Mouse (Mus musculus): ENCODE results near the gene Dbndd2. TPM values are rescaled to one million over a fixed set of nuclear protein-coding genes. Genes with fewer than 3 reads are reported as not detected.

Gene Dbndd2
- polyA plus RNA-seq, 1 experiment from 2014 or later: 4.5 TPM

DNA sequence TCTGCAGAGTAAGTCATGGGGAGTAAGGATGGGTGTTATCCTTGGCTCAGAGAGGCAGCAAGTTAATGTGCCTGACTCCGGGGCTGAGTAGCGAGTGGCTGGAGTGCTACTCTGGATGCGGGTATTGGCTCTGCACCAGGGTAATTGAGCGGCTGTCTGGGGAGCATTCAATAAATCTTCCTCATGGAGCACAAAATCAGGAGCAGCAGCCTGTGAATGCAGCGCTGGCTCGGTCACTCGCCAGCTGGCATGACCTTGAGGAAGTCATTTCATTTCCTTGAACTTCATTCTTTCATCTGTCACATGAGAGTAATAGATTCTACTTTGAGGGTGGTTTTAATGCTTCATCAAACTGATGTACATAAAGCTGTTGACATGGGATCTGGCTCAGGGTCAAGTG, 14.6 kb downstream of the Dbndd2 start:
- no peak overlapping the region for H3K9ac ChIP-seq (ENCODE audit: low read length)
- H3K27me3 ChIP-seq (ENCODE audit: control insufficient read depth, insufficient read depth, low read length): no peaks in the 10 kb centered on the region
- WGBS: 77% methylated on average over 7 of the region's 7 CpGs
- DNase-seq (ENCODE audit: low spot score) (no peak), ATAC-seq (ENCODE audit: insufficient read depth, low FRiP score, low TSS enrichment) (no peak)
- peaks cover 8% of the 10 kb centered on the region for H3K4me1 ChIP-seq (ENCODE audit: control insufficient read depth, insufficient read depth, low read length)
- no peak overlapping the region for H3K4me2 ChIP-seq (ENCODE audit: low read depth)
- H3K9me3 ChIP-seq (ENCODE audit: control insufficient read depth, low read length): no peaks in the 10 kb centered on the region
- H3K4me3 ChIP-seq (ENCODE audit: low read depth, low read length): no peak overlapping the region
- no peak overlapping the region for H3K27ac ChIP-seq (ENCODE audit: low read depth, low read length)
- H3K36me3 ChIP-seq (ENCODE audit: control insufficient read depth, insufficient read depth, low read length): peaks cover 19% of the 10 kb centered on the region

DNA sequence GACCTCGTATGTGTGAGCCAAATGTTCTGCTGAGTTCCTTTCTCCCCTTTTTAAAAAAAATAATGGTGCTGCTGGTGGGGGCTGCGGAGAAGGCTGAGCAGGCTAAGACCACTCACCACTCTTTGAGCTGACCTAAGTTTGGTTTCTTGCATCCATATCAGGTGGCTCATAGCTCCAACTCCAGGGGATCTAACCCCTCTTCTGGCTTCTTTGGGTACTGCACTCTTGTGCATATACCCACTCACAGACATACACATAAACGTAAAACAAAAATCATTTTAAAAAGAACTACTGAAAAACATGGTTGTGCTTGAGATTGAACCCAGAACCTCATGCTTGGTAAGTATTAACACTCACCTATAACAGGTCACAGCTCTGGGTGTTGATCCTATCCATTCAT, 19.0 kb downstream of the Dbndd2 start:
- Histone ChIP-seq H3K4me1 (ENCODE audit: control insufficient read depth, insufficient read depth, low read length) (no peaks in the 10 kb centered on the region), H3K4me3 (ENCODE audit: low read depth, low read length) (no peak overlapping the region), H3K36me3 (ENCODE audit: control insufficient read depth, insufficient read depth, low read length) (peaks cover 22% of the 10 kb centered on the region), H3K4me2 (ENCODE audit: low read depth) (no peak overlapping the region), H3K9ac (ENCODE audit: low read length) (no peak overlapping the region), H3K9me3 (ENCODE audit: control insufficient read depth, low read length) (no peaks in the 10 kb centered on the region), H3K27me3 (ENCODE audit: control insufficient read depth, insufficient read depth, low read length) (no peaks in the 10 kb centered on the region), H3K27ac (ENCODE audit: low read depth, low read length) (no peak overlapping the region)
- 92% methylated on average over 3 of the region's 3 CpGs for WGBS
- DNase-seq (ENCODE audit: low spot score) (no peak), ATAC-seq (ENCODE audit: insufficient read depth, low FRiP score, low TSS enrichment) (no peak)

DNA sequence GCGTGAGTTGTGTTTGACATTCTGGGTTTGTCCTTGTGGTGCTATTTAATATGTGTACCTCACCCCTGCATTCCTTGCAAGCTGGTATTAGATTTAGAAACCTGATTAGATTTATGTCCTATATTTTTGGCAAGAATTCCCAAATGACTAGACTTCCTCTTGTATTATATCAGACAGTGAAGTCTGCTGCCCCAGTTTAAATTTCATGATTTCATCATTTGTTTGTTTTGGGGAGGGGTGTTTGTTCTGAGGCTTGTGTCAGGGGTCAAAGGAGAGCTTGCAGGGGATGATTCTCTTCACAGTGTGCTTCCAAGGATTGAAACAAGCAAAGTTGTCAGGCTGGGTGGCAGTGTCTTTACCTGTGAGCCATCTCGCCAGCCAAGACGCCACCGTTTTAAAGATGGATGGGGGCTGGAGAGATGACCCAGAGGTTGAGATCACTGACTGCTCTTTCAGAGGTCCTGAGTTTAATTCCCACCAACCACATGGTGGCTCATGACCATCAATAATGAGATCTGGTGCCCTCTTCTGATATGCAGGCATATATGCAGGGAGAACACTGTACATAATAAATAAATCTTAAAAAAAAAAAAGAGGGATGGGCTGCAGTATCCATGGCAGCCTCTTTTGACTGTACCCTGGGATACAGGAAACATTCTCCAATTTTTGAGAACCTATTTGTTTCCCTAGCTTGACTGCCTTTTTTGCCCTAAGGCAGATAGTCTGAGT, 19.9 kb downstream of the Dbndd2 start:
- Histone ChIP-seq H3K4me3 (ENCODE audit: low read depth, low read length) (no peak overlapping the region), H3K27me3 (ENCODE audit: control insufficient read depth, insufficient read depth, low read length) (no peaks in the 10 kb centered on the region), H3K9ac (ENCODE audit: low read length) (no peak overlapping the region), H3K27ac (ENCODE audit: low read depth, low read length) (no peak overlapping the region), H3K4me1 (ENCODE audit: control insufficient read depth, insufficient read depth, low read length) (no peaks in the 10 kb centered on the region), H3K4me2 (ENCODE audit: low read depth) (no peak overlapping the region), H3K36me3 (ENCODE audit: control insufficient read depth, insufficient read depth, low read length) (peaks cover 19% of the 10 kb centered on the region), H3K9me3 (ENCODE audit: control insufficient read depth, low read length) (no peaks in the 10 kb centered on the region)
- DNase-seq (ENCODE audit: low spot score) (no peak), ATAC-seq (ENCODE audit: insufficient read depth, low FRiP score, low TSS enrichment) (no peak)
- WGBS: 95% methylated on average over 4 of the region's 4 CpGs

DNA sequence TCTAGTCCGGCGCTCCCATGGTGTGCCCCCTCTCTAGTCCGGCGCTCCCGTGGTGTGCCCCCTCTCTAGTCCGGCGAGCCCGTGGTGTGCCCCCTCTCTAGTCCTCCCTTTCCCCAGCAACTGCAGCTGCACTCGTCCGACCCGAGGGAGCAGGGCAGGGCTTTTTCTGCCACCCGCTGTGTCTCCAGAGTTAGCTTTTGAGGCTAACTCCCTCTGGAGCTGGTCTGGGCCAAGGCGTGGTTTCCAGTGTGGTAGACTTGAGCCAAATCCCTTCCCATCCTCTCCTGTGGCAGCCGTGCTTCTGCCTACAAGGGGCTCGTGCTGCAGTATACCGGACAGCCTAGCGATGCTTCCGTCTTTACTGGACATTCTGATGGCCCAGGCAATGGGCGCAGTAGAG, 21.9 kb downstream of the Dbndd2 start:
- Histone ChIP-seq H3K9me3 (ENCODE audit: control insufficient read depth, low read length) (no peaks in the 10 kb centered on the region), H3K9ac (ENCODE audit: low read length) (no peak overlapping the region), H3K27me3 (ENCODE audit: control insufficient read depth, insufficient read depth, low read length) (no peaks in the 10 kb centered on the region), H3K27ac (ENCODE audit: low read depth, low read length) (no peak overlapping the region), H3K4me3 (ENCODE audit: low read depth, low read length) (no peak overlapping the region), H3K4me1 (ENCODE audit: control insufficient read depth, insufficient read depth, low read length) (no peaks in the 10 kb centered on the region), H3K36me3 (ENCODE audit: control insufficient read depth, insufficient read depth, low read length) (peaks cover 16% of the 10 kb centered on the region), H3K4me2 (ENCODE audit: low read depth) (no peak overlapping the region)
- ATAC-seq (ENCODE audit: insufficient read depth, low FRiP score, low TSS enrichment) (no peak), DNase-seq (ENCODE audit: low spot score) (no peak)
- WGBS: 82% methylated on average over 19 of the region's 19 CpGs

DNA sequence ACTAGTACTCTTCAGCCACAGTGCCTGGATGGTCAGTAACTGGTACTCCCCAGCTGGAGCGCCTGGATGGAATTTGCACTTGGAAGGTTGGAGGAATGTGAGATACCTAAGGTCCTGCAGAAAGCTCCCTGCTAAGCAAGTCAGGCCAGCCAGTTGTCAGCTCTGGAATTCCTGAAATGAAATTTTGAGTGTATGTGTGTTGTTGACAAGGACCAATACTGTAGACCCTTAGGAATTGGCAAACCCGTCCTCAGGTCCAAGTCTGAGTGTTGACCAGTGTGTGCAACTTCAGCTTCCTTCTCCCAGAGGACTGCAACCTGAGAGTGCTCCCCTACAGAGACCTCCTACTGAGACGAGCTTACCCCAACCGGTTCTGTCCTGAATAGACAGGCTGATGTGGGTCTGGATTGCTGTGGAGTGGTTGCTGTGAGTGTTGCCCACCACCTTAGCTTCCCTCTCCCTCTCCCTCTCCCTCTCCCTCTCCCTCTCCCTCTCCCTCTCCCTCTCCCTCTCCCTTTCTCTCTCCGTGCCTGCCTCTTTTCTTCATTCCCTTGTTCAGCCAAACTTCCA, 24.8 kb downstream of the Dbndd2 start:
- Histone ChIP-seq H3K9me3 (ENCODE audit: control insufficient read depth, low read length) (no peaks in the 10 kb centered on the region), H3K36me3 (ENCODE audit: control insufficient read depth, insufficient read depth, low read length) (peaks cover 3% of the 10 kb centered on the region; the same call in 1 of the 2 replicates), H3K4me3 (ENCODE audit: low read depth, low read length) (no peak overlapping the region), H3K27ac (ENCODE audit: low read depth, low read length) (no peak overlapping the region), H3K27me3 (ENCODE audit: control insufficient read depth, insufficient read depth, low read length) (no peaks in the 10 kb centered on the region), H3K9ac (ENCODE audit: low read length) (no peak overlapping the region), H3K4me2 (ENCODE audit: low read depth) (no peak overlapping the region), H3K4me1 (ENCODE audit: control insufficient read depth, insufficient read depth, low read length) (no peaks in the 10 kb centered on the region)
- no peak for ATAC-seq (ENCODE audit: insufficient read depth, low FRiP score, low TSS enrichment)
- DNase-seq (ENCODE audit: low spot score): no peak
- WGBS: 54% methylated on average over 4 of the region's 5 CpGs

DNA sequence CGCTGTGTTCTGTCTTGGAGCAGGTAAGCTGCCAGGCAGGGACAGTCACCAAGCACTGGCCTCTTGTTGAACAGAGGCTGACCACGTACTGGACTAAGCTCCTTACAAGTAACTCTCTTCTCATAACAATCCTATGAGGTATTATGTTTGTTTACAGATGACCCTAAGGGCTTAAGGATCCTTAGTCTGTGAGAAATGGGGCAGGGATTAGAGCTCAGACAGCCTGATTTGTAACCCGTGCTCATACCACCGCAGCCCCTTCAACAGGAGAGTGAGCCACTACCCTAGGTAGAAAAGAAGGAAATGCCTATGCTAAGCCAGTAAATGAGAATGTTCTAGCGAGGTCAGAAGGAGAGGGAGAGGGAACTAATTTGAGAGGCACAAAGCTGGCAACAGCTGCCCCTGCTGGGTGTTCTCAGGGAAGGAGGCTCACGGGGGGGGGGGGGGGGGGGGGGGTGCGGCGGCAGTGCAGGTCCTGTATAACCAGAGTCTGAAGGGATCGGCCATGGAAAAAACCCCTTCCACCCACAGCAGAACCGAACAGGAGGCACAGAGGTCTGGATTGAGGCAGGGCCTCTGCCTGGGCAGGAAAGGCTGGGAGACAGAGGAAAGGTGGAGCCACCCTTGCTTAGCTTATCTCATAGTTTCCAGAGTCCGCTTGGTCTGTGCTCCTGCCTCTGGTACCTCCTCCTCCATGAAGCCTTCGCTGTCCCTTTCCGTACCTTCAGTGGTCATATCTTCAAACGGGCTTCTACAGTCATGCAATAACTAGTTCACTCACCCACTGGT, 26.4 kb downstream of the Dbndd2 start:
- H3K27ac ChIP-seq (ENCODE audit: low read depth, low read length): no peak overlapping the region
- ATAC-seq (ENCODE audit: insufficient read depth, low FRiP score, low TSS enrichment) (no peak), DNase-seq (ENCODE audit: low spot score) (no peak)
- WGBS: 79% methylated on average over 11 of the region's 14 CpGs
- H3K9ac ChIP-seq (ENCODE audit: low read length): no peak overlapping the region
- H3K27me3 ChIP-seq (ENCODE audit: control insufficient read depth, insufficient read depth, low read length): no peaks in the 10 kb centered on the region
- H3K4me3 ChIP-seq (ENCODE audit: low read depth, low read length): no peak overlapping the region
- H3K4me1 ChIP-seq (ENCODE audit: control insufficient read depth, insufficient read depth, low read length): no peaks in the 10 kb centered on the region
- H3K36me3 ChIP-seq (ENCODE audit: control insufficient read depth, insufficient read depth, low read length): no peaks in the 10 kb centered on the region
- no peaks in the 10 kb centered on the region for H3K9me3 ChIP-seq (ENCODE audit: control insufficient read depth, low read length)
- H3K4me2 ChIP-seq (ENCODE audit: low read depth): no peak overlapping the region

DNA sequence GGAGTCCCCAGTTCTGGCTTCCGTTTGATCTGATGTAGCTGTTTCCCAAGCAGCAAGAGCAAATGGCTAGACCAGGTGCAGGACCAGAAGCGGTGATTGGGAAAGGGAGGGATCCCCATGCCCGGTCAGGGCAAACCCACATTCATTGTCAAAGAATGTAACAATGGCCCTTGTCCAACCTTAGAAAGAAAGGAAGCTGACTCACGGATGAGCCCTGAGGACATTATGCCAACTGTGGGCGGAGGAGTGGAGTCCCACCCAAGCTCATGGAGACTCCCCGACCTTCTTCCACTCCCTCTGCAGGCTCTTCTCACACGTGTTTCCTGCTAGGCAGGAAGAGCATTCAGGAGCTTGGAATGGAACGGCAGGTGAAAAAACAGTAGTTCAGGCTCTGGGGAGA, 27.5 kb downstream of the Dbndd2 start:
- 70% methylated on average over 8 of the region's 8 CpGs for WGBS
- DNase-seq (ENCODE audit: low spot score): no peak
- ATAC-seq (ENCODE audit: insufficient read depth, low FRiP score, low TSS enrichment): no peak

DNA sequence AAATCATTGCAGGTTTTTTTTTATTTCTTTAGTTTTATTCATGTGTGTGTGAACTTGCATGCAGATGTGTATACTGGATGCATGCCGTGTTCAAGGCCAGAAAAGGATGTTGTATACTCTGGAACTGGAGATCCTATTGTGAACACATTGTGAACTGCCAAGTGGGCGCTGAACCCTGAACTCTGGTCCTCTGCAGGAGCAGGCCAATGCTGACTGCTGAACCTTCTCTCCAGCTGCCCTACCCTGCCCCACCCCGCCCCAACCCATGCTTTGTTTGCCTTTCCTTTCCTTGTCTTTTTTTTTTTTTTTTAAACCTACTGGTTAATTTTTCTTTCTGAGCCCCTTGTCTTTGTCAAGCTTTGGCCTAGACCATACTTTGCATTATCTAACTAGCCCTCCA, 29.0 kb downstream of the Dbndd2 start:
- ATAC-seq (ENCODE audit: insufficient read depth, low FRiP score, low TSS enrichment): no peak

More for the DNA sequence above, 27.5 kb downstream of the Dbndd2 start:
- no peaks in the 10 kb centered on the region for H3K36me3 ChIP-seq (ENCODE audit: control insufficient read depth, insufficient read depth, low read length)
- H3K4me1 ChIP-seq (ENCODE audit: control insufficient read depth, insufficient read depth, low read length): no peaks in the 10 kb centered on the region
- no peak overlapping the region for H3K27ac ChIP-seq (ENCODE audit: low read depth, low read length)
- H3K9ac ChIP-seq (ENCODE audit: low read length): no peak overlapping the region
- H3K4me3 ChIP-seq (ENCODE audit: low read depth, low read length): no peak overlapping the region
- H3K9me3 ChIP-seq (ENCODE audit: control insufficient read depth, low read length): no peaks in the 10 kb centered on the region
- H3K27me3 ChIP-seq (ENCODE audit: control insufficient read depth, insufficient read depth, low read length): no peaks in the 10 kb centered on the region
- no peak overlapping the region for H3K4me2 ChIP-seq (ENCODE audit: low read depth)

More for the DNA sequence above, 29.0 kb downstream of the Dbndd2 start:
- no peak overlapping the region for H3K27ac ChIP-seq (ENCODE audit: low read depth, low read length)
- 91% methylated on average over 3 of the region's 3 CpGs for WGBS
- no peaks in the 10 kb centered on the region for H3K4me1 ChIP-seq (ENCODE audit: control insufficient read depth, insufficient read depth, low read length)
- no peak overlapping the region for H3K4me2 ChIP-seq (ENCODE audit: low read depth)
- H3K9ac ChIP-seq (ENCODE audit: low read length): no peak overlapping the region
- H3K4me3 ChIP-seq (ENCODE audit: low read depth, low read length): no peak overlapping the region
- no peaks in the 10 kb centered on the region for H3K9me3 ChIP-seq (ENCODE audit: control insufficient read depth, low read length)
- no peaks in the 10 kb centered on the region for H3K27me3 ChIP-seq (ENCODE audit: control insufficient read depth, insufficient read depth, low read length)
- H3K36me3 ChIP-seq (ENCODE audit: control insufficient read depth, insufficient read depth, low read length): no peaks in the 10 kb centered on the region
- no peak for DNase-seq (ENCODE audit: low spot score)
